Mouse (Mus musculus) cerebellum, postnatal 4 days (tissue): ENCODE data around the gene Ulk4.

Source experiments
- DNase-seq, 2 experiments: peaks; one replicate each; pipeline ENCODE4 v3.0.0; 2022; ENCODE audit warnings: low spot score in 2 of 2, mixed read lengths in 1 of 2

Gene Ulk4

DNA sequence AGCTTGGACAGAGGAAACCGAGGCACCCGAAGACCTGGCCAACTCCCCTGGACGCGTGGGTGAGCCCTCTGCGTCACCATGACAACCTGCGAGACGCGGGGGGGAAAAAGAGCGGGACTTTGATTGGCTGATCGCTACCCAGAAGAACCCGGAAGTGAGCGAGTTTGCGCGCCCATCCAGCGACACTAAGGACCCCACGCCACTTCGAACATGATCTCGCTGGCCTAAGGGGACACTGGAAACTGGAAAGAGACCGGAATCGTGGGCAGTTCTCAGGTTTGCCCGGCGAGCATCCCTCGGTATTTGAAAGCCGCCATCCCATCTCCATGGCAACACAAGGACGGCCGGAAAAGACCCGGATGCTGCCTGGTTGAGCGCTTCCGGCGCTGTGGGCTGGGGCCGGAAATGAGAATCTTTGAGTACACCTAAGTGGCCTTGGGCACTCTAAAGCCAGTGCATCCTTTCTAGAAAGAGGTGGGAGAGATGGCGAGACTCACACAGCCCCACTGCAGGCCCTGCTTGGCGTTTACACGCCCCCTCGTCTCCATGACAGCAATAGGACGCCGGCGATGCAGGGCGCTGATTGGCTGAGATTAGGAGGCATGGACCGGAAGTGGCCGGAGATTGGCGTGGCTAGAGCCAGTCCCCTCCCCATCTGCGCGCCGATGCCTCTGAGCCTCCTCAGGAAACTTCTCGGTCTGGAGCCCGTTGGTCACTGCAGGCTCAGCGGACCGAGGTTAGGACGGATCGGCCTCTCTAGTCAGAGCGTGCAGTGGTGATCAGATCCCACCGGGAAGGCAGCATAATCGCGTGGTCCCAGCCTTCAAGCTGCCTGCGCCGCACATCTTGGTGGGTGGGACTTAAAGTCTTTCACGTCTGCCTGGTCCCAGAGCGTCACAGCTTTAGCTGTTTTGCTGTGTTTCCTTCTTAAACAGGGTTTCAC lies at the start of gene Ulk4:
Gene Ulk4, minus strand, starts transcription at position 80 of the 943 bp plus-strand sequence.
- peak; percentile 75 to 87 for DNase-seq

DNA sequence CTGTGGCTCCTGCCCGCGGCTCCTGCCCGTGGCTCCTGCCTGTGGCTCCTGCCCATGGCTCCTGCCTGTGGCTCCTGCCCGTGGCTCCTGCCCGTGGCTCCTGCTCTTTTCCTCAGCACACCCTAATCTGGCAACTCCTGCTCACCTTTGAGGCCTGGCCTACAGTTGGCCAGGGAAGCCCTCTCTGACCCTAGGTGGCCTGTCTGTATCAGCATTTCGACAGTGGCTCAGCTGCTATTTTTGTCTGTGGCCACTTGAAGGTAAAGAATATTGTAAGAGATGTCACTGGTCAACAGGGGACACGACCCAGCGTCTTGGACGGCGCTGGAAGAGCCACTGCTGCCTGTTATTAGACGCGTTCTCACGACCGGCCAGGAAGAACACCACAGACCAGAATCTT lies 45.0 kb upstream of the Ulk4 start:
- DNase-seq = no peak

DNA sequence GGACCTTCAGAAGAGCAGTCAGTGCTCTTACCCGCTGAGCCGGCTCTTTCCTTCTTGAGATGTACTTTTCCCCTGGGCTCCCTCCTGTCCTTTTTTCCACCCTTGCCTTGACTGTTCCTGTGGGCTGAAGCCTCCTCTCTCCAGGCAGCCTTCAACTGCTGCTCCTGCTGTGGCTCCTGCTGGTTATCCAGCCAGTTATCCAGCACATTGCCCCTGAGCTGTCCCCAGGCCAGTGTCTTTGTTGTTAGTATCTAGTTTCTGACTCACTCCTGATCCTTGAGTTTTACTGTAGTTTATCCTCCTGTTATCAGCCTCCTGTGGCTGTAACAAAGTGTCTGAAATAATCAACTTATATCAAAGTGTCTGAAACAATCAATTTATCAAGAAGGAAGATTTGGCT lies 44.1 kb upstream of the Ulk4 start:
- no peak for DNase-seq

DNA sequence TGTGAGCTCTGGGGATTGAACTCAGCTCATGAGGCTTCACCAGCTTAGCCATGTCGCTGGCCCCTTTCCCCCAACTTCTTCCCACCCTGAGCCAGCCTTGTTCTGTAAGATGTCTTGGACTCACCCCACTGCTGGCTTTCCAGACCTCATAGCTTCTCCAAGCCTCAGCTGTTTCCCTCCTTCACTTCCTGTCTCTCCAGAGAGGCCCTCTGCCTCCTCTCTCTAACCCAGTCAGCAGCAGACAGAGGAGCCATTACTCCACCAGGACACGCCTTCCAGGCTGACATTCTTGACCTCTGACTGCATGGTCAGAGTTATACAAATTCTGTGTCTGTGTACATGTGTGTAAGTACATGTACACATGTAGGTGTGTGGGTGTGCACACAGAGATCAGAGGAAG lies 43.4 kb upstream of the Ulk4 start:
- DNase-seq = no peak

DNA sequence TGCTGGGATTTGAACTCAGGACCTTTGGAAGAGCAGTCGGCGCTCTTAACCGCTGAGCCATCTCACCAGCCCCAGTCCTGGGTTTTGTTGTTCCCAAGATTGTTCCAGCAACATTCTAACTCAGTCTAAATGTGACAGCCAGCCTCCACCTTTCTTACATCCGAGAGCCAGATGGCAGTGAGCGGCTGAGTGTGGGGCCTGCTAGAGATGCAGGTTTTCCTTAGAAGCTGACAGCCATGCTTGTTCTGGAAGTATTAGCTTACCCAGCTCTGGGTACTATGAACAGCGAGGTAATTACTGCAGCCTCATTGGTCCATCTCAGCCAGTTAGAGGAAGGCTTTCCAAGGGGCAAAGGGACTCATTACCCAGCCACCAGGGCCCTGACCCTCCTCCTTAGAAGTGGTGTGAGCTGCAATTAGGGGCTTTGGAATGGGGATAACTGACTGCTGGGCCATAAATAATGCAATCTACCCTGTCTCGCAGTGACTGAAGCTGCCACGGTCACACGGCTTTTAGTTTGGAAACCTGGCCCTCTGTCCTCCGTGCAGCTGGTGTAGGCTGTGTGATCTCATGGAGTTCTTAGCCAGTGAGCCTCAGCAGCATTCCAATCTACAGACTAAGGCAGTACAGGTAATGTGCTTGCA lies 42.4 kb upstream of the Ulk4 start:
- no peak for DNase-seq

DNA sequence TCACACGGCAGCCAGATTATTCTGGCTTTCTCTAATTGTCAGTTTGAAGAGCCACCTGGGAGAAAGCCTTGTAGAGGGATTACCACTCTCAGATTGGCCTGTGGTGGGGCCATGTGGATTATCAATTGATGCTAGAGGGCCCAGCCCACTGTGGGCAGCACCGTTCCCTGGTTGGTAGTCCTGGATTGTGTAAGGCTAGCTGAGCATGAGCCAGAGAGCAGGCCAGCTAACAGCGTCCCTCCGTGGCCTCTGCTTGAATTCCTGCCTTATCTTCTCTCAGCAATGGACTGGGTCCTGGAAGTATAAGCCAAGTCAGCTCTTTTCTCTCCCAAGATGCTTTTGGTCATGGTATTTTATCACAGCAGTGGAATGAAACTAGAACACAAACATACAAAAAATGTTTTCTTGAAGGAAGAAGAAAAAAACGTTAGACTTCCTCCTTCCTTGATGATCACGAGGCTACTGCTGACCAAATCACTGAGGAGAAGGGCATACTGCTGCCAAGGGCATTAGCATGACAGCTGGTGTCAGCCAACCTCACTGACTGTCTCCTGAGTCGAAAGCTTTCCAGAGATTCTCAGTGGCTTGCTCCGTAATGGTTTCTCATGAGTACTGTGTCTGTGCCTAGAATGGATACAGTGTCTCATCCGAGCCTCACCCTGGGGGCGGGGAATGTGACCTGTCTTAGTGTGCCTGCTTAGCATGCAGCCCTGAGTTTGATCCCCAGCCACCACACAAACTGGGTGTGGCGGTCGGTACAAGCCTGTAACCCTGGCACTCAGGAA lies 39.8 kb upstream of the Ulk4 start:
- DNase-seq = no peak

DNA sequence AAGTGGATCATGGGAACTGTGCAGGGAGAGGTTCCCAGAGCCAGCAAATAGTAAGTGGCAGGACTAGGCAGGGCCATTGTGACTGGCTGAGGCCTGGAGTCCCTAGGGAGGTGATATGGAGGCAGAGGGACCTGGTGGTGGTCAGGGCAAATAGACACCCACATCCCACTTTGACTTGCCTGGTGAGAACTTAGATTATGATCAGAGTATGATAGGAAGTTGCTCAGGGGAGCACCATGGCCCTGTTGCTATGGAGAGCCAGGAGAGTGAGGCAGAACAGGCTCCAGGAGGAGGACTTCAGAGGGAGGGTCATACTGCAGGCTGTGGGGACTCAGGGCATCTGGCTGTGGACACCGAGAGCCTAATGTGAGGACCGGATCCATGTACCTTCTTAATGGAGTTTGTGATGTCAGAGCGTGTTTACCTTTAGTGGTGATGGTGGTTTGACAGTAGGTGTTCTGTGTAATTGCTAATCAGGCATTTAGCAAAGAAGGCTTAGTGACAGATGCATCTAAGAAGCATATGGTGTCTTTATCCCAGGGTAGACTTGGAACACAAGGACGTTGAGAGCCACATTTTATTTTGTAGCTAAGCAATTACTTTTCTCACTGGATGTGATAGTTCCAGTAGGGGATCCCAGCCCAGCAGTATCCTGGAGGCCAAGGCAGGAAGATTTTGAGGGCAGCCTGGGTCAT lies 39.1 kb upstream of the Ulk4 start:
- DNase-seq = no peak

DNA sequence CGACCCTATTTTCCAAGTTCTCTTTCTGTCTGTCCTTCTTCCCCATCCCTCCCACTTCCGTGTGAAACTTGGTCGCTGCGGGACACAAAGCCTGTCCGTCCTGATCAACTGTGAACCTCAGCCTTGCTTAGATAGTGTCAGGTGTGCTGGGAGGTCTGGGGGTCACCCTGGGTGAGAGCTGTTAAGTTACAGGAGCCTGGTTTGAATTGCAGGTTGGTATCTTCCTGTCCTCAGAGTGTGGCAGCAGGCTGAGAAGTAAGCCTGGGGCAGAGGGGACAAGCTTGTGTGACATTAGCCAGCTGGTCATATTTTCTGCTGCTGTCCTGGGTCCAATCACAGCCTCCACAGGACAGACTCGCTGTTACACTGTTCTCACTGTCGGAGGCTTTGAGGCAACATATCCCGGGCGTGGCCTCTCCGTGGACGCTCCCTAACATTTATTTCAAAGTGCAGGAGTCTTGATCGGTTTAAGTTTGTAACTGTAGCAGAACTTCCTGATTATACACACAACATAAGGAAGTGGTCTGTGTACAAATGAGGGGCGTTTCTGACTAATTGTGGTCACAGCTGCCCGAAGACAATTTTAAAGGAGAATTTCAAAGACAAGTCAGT lies 37.6 kb upstream of the Ulk4 start:
- no peak for DNase-seq

DNA sequence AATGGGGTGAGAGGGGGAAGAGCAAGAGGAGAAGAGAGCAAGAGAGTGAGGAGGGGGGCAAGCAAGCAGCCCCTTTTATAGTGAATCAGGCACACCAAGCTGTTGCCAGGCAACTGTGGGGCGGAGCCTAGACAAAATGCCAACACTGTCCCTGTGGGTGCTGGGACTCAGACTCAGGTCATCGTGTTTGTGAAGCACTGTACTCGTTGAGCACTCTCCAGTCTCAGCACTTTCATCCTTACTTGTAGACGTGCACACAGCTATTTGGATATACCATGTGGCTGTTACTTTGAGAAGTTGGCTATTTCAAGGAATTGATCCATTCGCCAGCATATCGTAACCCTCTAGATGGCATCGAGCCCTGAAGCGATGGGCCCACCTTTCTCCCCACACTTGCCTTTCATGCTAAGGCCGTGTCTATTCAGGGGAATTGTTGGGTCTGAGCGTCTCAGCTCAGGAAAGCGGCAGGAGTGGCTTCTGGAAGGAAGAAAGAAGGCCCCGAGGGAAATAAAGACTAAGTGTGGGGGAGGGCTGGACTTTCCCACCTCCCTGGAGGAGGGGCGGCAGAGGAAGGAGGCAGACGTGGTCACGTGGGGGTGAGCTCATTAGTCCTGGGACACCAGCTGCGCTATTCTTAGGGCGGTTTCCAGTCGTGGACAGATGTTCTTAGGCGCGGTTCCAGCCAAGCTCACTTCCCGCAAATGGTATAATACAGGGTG lies 36.8 kb upstream of the Ulk4 start:
- peak in 1 of 2 experiments; percentile 58 for DNase-seq

DNA sequence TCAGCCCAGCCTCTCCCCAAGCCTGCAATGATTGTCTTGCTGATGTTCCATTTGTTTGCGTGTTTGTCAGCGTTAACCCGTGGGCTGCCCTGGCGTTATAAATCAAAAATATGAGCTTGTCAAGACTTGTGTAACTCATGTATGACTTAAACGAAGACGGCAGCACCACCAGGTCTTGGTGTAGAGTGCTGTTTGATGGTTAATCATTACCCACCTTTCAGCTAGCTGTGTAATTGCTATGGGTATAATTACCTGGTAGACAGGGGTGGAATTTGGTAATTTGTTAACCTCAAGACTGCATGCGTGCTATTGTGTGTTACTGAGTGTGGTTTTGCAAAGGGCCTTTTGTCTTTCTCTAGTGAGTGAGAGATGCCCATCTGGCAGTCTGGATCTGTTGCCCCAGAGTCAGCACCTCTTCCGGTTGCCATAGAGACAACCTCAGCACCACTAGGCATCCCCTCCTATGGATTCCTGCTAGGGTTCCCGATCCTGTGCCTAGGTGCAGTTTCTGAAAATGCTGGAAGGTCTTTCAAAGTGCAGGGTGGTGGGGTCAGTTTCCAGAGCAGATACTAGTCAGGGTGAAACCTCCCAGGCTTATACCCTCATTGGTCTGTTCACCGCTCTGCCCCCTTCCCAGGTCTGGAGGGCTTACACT lies 35.4 kb upstream of the Ulk4 start:
- no peak for DNase-seq

DNA sequence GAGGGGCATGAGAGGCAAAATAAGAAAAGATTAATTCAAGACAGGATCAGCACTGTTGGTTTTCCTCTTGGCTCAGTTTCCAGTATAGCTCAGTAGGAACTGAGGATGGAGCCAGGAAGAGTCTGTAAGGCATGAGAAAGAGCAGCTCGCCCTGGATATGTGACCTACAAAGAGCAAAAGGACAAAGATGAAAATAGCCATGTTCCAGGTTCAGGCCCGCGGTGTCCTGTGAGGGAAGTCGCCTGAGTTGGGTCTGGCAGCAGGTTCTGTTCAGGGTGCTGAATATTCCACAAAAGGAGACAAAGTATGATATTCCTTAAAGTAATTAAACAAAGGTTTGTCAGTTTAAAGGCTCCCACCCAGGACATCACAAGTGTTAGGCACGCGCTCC lies 34.8 kb upstream of the Ulk4 start:
- DNase-seq = no peak

DNA sequence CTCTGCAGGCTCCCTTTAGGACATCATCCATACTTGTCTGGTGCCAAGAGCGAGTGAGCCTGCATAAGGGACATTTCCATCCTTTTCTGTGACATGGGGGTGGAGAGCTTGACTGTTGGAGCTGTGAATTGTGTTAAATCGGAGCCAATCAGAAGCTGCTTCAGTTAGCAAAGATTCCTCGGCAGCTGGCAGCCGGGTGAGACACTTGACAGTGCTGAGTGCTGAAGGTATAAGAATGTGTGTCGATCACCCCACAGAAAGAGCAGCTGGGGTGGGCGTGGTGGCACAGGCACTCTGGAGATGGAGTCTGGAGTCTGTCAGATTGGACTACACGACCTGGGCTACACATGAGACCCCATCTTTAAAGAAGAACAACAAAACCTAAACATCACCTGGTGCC lies 33.5 kb upstream of the Ulk4 start:
- no peak for DNase-seq

DNA sequence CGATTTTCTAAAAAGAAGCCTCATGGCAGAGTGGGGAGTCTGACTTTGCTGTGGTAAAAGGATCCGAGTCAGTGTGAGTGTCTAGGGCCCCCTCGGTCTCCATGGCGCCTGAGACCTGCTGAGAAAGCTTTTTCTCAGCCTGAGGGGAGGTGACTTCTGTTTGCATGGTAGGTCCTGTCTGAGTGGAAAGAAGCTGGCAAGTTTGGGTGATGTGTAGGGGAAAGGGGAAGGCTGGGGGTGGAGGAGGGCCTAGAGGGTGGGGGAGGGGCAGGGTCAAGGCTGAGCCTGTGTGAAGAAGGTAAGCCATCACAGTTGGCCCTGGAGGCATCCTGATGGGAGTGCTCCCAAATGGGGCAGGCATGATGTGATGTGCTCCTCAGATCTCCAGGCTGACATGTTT lies 32.3 kb upstream of the Ulk4 start:
- DNase-seq = no peak

DNA sequence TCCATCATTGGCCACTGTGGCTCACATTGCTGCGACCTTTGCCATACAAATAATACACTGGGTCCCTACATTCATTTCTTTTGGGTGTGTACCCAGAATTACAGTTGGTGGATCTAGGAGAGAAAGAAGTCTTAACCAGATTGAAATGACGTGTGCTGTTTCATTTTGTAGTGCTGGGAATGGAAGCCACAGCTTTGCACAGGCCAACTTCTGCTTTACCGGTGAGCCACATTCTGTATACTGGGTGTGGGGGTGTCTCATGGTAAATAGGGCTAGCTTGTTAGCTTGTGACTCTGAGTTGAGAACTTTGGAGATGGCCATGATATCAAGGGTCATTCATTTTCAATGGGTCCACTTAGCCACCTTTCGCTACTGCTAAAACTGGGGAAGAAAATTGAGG lies 28.5 kb upstream of the Ulk4 start:
- DNase-seq = no peak

DNA sequence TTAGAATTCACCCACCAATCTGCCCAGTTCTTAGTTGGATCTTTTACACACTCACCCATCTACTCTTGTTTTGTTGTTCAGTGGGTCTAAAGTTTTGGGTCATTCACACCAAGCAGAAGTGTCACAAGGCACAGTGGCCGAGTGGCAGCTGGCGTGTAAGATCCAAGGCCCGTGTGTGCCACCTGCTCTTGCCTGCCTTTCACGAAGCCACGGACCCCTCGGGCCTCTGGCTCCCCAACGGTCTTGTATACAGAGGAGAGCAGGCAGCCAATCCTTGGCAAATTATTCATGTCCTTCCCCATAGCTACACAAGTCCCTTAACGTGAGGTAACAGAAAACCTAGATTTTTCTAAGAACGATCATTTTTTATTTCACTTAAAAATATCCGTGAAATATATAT lies 27.5 kb upstream of the Ulk4 start:
- no peak for DNase-seq

DNA sequence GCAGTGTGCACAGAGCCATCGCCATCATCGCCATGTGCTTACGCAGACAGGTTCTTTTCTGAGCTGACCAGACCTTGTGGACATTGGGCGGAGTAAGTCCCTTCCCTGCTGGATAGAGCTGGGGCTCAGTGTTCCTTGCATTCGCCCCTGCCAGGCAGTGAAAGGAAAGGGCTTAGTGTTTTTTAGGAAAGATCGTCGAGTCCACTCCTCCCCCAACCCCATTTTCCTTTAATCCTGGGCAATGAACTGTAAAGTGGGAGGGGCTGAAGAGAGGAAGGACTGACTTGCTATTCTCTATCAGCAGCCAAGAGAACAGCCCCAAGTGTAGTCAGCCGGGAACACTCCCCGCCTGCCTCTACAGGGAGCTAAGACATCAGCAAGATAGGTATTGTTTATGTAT lies 26.8 kb upstream of the Ulk4 start:
- no peak for DNase-seq

DNA sequence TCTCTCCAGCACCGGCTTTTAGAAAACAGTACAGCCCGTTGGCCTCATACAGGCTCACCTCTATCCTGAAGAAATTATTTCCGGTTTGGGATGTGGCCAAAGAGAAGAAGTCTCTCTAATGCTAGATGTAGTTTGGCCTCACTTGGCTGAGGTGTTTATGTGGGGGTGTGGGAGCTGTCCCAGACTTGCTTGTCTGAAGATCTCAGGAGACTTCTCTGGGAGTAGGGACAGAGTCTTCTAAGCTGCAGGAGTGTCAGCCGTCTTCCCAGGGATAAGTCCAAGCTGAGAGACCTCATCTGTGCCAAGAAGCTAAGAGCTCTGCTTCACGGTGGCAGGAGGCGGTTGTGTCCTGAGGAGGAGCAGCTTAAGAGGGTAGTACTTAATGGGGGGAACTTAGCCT lies 26.1 kb upstream of the Ulk4 start:
- no peak for DNase-seq

DNA sequence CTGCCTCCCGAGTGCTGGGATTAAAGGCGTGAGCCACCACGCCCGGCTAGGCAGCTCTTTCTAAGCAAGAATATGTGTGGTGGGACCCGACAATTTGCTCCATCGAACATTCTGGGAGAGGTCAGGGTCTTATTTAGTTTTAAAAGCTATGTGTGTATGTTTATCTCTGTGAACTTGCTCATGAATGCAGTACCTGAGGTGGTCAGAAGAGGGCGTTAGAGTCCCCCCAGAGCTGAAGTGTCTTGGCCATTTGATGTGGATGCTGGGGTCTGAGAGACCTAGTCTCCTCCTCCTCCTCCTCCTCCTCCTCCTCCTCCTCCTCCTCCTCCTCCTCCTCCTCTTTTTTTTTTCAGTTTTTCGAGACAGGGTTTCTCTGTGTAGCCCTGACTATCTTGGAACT lies 25.5 kb upstream of the Ulk4 start:
- no peak for DNase-seq

DNA sequence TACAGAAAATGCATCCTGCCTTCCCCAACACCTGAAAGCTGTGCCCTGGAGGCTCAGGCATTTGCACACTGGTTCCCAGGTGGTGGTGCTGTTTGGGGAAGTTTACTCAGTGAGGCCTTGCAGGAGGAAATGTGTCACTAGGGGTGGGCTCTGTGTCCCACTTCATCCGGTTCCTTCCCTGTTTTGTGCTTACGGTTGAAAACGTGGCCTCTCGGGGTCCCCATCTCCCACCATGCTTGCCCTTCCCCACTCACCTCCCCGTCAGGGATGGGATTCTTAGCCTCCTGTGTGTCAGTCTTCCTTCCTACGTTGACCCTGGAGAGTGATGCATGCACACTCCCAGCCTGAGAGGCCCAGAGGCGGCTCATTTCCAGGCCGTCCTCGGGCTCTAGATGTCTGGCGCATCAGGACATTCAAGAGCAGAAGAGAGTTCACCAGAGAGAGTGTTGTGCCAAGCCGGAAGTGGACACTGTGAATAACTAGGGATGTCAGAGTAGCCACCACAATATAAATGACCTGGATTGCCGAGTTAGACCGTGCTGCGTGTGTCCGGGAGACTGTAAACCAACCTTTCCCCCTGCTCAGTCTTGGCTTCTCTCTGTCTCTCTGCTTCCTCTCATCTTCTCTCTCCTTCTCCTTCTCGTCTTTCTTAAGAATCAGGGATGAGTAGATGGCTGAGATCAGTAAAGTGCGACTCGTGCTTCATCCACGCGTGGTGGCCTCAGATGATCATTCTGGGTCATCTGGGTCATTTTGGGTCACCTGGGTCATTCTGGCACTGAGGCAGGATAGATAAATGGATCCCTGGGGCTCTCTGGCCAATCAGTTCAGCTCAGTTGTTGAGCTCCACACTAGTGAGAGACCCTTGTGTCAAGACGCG lies 24.3 kb upstream of the Ulk4 start:
- DNase-seq = no peak
